Mouse (Mus musculus) heart, embryonic 13.5 days (tissue): ENCODE measurements at regions not wholly inside any gene's neighbourhood (a gene's known extent, or its start where the extent isn't known, plus 50 kb on each side); places are given as distances from the start of the nearest gene placed in this dataset.
"Not testable (repeated sequence)": the region's sequence is repeated elsewhere in the genome, so short reads cannot be mapped to it uniquely, and the experiment has no call there.

Experiments used
- ATAC-seq: fragments of 200-750 bp; cut with Nextera tagmentation; 2 replicates; pipeline ENCODE4 v1.8.0; 2017; ENCODE audit warnings: moderate TSS enrichment; ENCODE audit not compliant: insufficient number of reproducible peaks, low FRiP score, low TSS enrichment; ENCODE audit errors: extremely low read depth
- H3K27ac ChIP-seq: fragments of 300-500 bp; sonication (generic); replicated peaks from 2 replicates; pipeline ENCODE4 v1.5.1; 2015; ENCODE audit warnings: moderate library complexity, mild to moderate bottlenecking, inconsistent platforms
- H3K27me3 ChIP-seq: fragments of 300-500 bp; sonication (generic); replicated peaks from 2 replicates; pipeline ENCODE4 v1.6.1; 2015; ENCODE audit warnings: mild to moderate bottlenecking, inconsistent platforms
- H3K36me3 ChIP-seq: fragments of 300-500 bp; sonication (generic); 2 replicates; pipeline ENCODE4 v1.6.1; 2015; ENCODE audit warnings: mild to moderate bottlenecking, inconsistent platforms
- H3K4me1 ChIP-seq: fragments of 300-500 bp; sonication (generic); 2 replicates; pipeline ENCODE4 v1.6.1; 2015; ENCODE audit warnings: inconsistent platforms
- H3K4me2 ChIP-seq: fragments of 300-500 bp; sonication (generic); 2 replicates; pipeline ENCODE4 v1.6.1; 2015; ENCODE audit warnings: inconsistent platforms, mild to moderate bottlenecking, moderate library complexity
- H3K4me3 ChIP-seq: fragments of 300-500 bp; sonication (generic); 2 replicates; pipeline ENCODE4 v1.5.1; 2015; ENCODE audit warnings: moderate library complexity, mild to moderate bottlenecking, inconsistent platforms
- H3K9ac ChIP-seq: fragments of 300-500 bp; sonication (generic); 2 replicates; pipeline ENCODE4 v1.6.1; 2015; ENCODE audit warnings: inconsistent platforms, mild to moderate bottlenecking, moderate library complexity
- H3K9me3 ChIP-seq: fragments of 300-500 bp; sonication (generic); 2 replicates; pipeline ENCODE4 v1.6.1; 2016; ENCODE audit warnings: inconsistent platforms
- WGBS: fragments of 180-500 bp; shearing (Covaris S2); methylation state at CpG from one replicate; pipeline ENCODE4 v1.1.7; 2015; ENCODE audit warnings: mixed read lengths; 5-methylcytosine and 5-hydroxymethylcytosine counted together

GRCm38 (mm10) chr7:60293556-60293955, 153.5 kb upstream of the Snrpn start:
- H3K4me1 ChIP-seq, result no peaks in the 10 kb centered on the region
- no peak overlapping the region for H3K9ac ChIP-seq
- no peaks in the 10 kb centered on the region for H3K36me3 ChIP-seq
- 80% methylated on average over 9 of the region's 9 CpGs for WGBS
- no peaks in the 10 kb centered on the region for H3K27me3 ChIP-seq
- no peak for ATAC-seq
- no peak overlapping the region for H3K27ac ChIP-seq
- no peak overlapping the region for H3K4me3 ChIP-seq
- no peak overlapping the region for H3K4me2 ChIP-seq
- peaks cover 11% of the 10 kb centered on the region; the same call in 1 of the 2 replicates for H3K9me3 ChIP-seq

GRCm38 (mm10) chr7:60244187-60244866, 104.3 kb upstream of the Snrpn start:
- not testable (repeated sequence) for H3K27me3 ChIP-seq, H3K4me1 ChIP-seq, H3K9me3 ChIP-seq, ATAC-seq, H3K36me3 ChIP-seq
- peak overlapping the region; percentile 53 for H3K4me3 ChIP-seq
- peak overlapping the region; percentile 62 for H3K4me2 ChIP-seq
- WGBS, result 8% methylated on average over 22 of the region's 22 CpGs
- H3K27ac ChIP-seq, result 0 out of 2 replicates have a peak overlapping the region, but pooled peaks have one; percentile 54
- peak overlapping the region; percentile 73 for H3K9ac ChIP-seq

GRCm38 (mm10) chr7:60243746-60244145, 103.7 kb upstream of the Snrpn start:
- H3K4me2 ChIP-seq, result peak overlapping the region; percentile 62
- H3K9ac ChIP-seq, result peak overlapping the region; percentile 71
- H3K9me3 ChIP-seq, H3K27ac ChIP-seq, H3K36me3 ChIP-seq, ATAC-seq, H3K27me3 ChIP-seq, H3K4me1 ChIP-seq: not testable (repeated sequence)
- 27% methylated on average over 11 of the region's 11 CpGs for WGBS
- peak overlapping the region; percentile 53 for H3K4me3 ChIP-seq

- not testable (repeated sequence) for H3K36me3 ChIP-seq, ATAC-seq
- 9% methylated on average over 4 of the region's 4 CpGs for WGBS
Observed at GRCm38 (mm10) chr7:60238595-60239195, 98.7 kb upstream of the Snrpn start.

GRCm38 (mm10) chr7:60216358-60217273, 76.6 kb upstream of the Snrpn start:
- WGBS, result 43% methylated on average over 3 of the region's 3 CpGs
- H3K36me3 ChIP-seq, H3K27me3 ChIP-seq, H3K9ac ChIP-seq, H3K4me1 ChIP-seq, H3K9me3 ChIP-seq, H3K4me2 ChIP-seq, ATAC-seq, H3K27ac ChIP-seq, H3K4me3 ChIP-seq: not testable (repeated sequence)

More at GRCm38 (mm10) chr7:60238595-60239195, 98.7 kb upstream of the Snrpn start:
- not testable (repeated sequence) for H3K4me3 ChIP-seq, H3K27ac ChIP-seq, H3K9ac ChIP-seq, H3K27me3 ChIP-seq, H3K4me1 ChIP-seq, H3K9me3 ChIP-seq, H3K4me2 ChIP-seq
